Mouse (Mus musculus) cerebellum, adult 9-11 months (tissue): ENCODE measurements around the gene Defa32.
"Not testable (repeated sequence)": the region's sequence is repeated elsewhere in the genome, so short reads cannot be mapped to it uniquely, and the experiment has no call there.

Source experiments
- DNase-seq: peaks from one replicate; pipeline ENCODE4 v3.0.0; 2022

Defa32 gene

DNA sequence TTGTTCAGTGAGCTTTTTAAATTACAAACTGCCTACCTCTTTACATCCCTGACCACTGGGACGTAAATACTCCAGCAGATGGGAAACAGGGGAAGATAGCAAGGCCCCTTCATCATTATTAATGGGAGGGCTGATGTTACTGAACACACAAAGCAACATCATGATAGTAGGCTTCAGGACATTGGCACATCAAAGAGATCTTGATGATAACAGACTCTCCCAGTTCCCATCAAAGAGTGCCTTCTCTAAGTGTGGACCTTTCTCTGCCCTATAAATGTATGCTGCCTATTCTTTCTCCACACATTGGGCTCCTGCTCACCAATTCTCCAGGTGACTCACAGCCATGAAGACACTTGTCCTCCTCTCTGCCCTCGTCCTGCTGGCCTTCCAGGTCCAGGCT lies at the start of gene Defa32:
Gene Defa32, plus strand, starts transcription at position 301 of the 400 bp plus-strand sequence.
- DNase-seq = not testable (repeated sequence)

DNA sequence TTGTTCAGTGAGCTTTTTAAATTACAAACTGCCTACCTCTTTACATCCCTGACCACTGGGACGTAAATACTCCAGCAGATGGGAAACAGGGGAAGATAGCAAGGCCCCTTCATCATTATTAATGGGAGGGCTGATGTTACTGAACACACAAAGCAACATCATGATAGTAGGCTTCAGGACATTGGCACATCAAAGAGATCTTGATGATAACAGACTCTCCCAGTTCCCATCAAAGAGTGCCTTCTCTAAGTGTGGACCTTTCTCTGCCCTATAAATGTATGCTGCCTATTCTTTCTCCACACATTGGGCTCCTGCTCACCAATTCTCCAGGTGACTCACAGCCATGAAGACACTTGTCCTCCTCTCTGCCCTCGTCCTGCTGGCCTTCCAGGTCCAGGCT lies 19.9 kb upstream of the Defa32 start, which contains the start of gene Defa20:
Gene Defa20, plus strand, starts transcription at position 301 of the 400 bp plus-strand sequence.
- not testable (repeated sequence) for DNase-seq

DNA sequence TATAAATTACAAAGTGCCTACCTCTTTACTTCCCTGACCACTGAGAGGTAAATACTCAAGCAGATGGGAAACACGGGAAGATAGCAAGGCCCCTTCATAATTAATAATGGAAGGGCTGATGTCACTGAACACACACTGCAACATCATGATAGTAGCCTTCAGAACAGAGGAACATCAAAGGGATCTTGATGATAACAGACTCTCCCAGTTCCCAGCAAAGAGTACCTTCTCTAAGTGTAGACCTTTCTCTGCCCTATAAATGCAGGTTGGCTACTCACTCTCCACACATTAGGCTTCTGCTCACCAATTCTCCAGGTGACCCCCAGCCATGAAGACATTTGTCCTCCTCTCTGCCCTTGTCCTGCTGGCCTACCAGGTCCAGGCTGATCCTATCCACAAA lies 36.3 kb downstream of the Defa32 start, which contains the start of gene Defa37:
Gene Defa37, plus strand, starts transcription at position 301 of the 400 bp plus-strand sequence.
- DNase-seq = not testable (repeated sequence)
